Mouse (Mus musculus) erythroid progenitor cell, adult 5-6 weeks (primary cell): Measurements from ENCODE around the gene Slc22a4. TPM values are rescaled to one million over a fixed set of nuclear protein-coding genes. Genes with fewer than 3 reads are reported as not detected.
"Not testable (repeated sequence)": the region's sequence is repeated elsewhere in the genome, so short reads cannot be mapped to it uniquely, and the experiment has no call there.

Source experiments
- ATAC-seq: replicated peaks from 2 replicates; pipeline ENCODE4 v1.8.0; 2016; ENCODE audit warnings: moderate number of reproducible peaks, mild to moderate bottlenecking, moderate TSS enrichment, inconsistent platforms; ENCODE audit not compliant: poor library complexity, low FRiP score, severe bottlenecking
- total RNA-seq, 2 experiments: library from RNA; stranded (forward) in 1 of 2; stranded (reverse) in 1 of 2; fragments of 150-400 nt in 1 of 2; fragments of 186-747, 209-891 nt in 1 of 2; gene quantifications; 2 replicates each; pipeline versions ENCODE4 v1.2.3 to v1.2.4; 2015 to 2017; ENCODE audit warnings: low replicate concordance in 2 of 2

Slc22a4 gene
- total RNA-seq, 2 experiments from 2014 or later: 109 to 115 TPM

GRCm38 (mm10) chr11:53956636-53957035 is 71.3 kb downstream of the Slc22a4 start:
- ATAC-seq: no peak

- ATAC-seq: no peak
Measured at GRCm38 (mm10) chr11:53954653-53955052, 73.2 kb downstream of the Slc22a4 start.

GRCm38 (mm10) chr11:53950133-53950532 is 77.8 kb downstream of the Slc22a4 start:
- not testable (repeated sequence) for ATAC-seq

Other genes starting within 250 kb of the Slc22a4 start
- gene Gm12216, start 168.8 kb downstream of the Slc22a4 start, total RNA-seq (2015; ENCODE audit: low replicate concordance): not detected in 2 replicates
- 0.51 TPM in 1 of 2 replicates, not detected in the other for gene Gm12216, start 168.8 kb downstream of the Slc22a4 start, total RNA-seq (2017; ENCODE audit: low replicate concordance)
- gene Slc22a5, start 136.4 kb downstream of the Slc22a4 start, total RNA-seq (2015; ENCODE audit: low replicate concordance): 2.1 and 3.2 TPM in 2 replicates
- gene Slc22a5, start 136.4 kb downstream of the Slc22a4 start, total RNA-seq (2017; ENCODE audit: low replicate concordance): 3.2 and 3.7 TPM in 2 replicates
- 4.7 and 7.5 TPM in 2 replicates for gene Slc22a21, start 47.8 kb downstream of the Slc22a4 start, total RNA-seq (2015; ENCODE audit: low replicate concordance)
- gene Slc22a21, start 47.8 kb downstream of the Slc22a4 start, total RNA-seq (2017; ENCODE audit: low replicate concordance): 4.2 and 11.9 TPM in 2 replicates
- not detected in 2 replicates for gene Pdlim4, start 40.9 kb upstream of the Slc22a4 start, total RNA-seq (2015; ENCODE audit: low replicate concordance)
- gene Pdlim4, start 40.9 kb upstream of the Slc22a4 start, total RNA-seq (2017; ENCODE audit: low replicate concordance): not detected in 2 replicates
- not detected in 2 replicates for gene P4ha2, start 72.0 kb upstream of the Slc22a4 start, total RNA-seq (2015; ENCODE audit: low replicate concordance)
- not detected in 2 replicates for gene P4ha2, start 72.0 kb upstream of the Slc22a4 start, total RNA-seq (2017; ENCODE audit: low replicate concordance)
- gene Csf2, start 221.6 kb upstream of the Slc22a4 start, total RNA-seq (2015; ENCODE audit: low replicate concordance): not detected in 2 replicates
- not detected in 2 replicates for gene Csf2, start 221.6 kb upstream of the Slc22a4 start, total RNA-seq (2017; ENCODE audit: low replicate concordance)
- gene Il3, start 239.2 kb upstream of the Slc22a4 start, total RNA-seq (2015; ENCODE audit: low replicate concordance): not detected in 2 replicates
- gene Il3, start 239.2 kb upstream of the Slc22a4 start, total RNA-seq (2017; ENCODE audit: low replicate concordance): not detected in 2 replicates